Mouse (Mus musculus): ENCODE measurements around the gene Tex14.

DNA sequence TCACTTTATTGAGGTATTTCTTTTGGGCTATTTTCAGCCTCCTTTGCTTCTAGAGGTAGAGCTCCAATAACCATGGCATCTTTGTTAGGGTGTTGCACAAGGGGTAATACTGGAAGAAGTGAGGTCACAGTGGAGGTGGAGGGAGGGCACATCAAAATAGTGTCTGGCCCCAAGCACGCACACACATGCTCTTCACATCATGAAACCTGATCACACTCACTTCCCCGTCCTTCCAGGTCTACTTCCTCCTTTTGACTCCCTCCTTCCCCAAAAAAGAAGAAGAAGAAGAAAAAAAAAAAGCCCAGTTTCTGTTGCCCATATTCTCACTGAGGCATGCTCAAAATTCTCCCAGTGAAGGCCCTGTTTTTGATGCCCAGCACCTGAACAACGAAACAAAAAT is 122.5 kb downstream of the Tex14 start:
- TF ChIP-seq CTCF (IDR thresholded peaks at IDR 0.05) (no peak), POLR2A (IDR thresholded peaks at IDR 0.05; ENCODE audit: insufficient read depth, low read depth, low read length) (no peak), EP300 (IDR thresholded peaks at IDR 0.05; ENCODE audit: insufficient read depth, low read depth, low read length) (no peak)

Measured in heart, adult 2 months (tissue).